ENCODE assay signal across 9 mouse cellular contexts in genomic region chr1:81287088-81287487, GRCm38 (mm10).
A peak's percentile ranks its signal among the peaks of the same experiment; 100 is the strongest.
DNase-seq lines count a peak whose midpoint lies in the region; ATAC-seq and TF ChIP-seq lines count a peak whose summit lies in the region.
"Had no signal": no experiment of that assay in that cellular context is flagged by ENCODE, and none has a peak within 500 bp of the region (broad histone marks: within the 10 kb centered on the region; RNA-seq: fewer than 3 reads in every experiment).

No protein-coding gene starts in this region.

- no peak overlapping the region for H3K9ac ChIP-seq in hindbrain, embryonic 14.5 days
- H3K9ac ChIP-seq in midbrain, embryonic 11.5 days (ENCODE audit: low read length) = no peak overlapping the region

- no peaks in the 10 kb centered on the region for H3K36me3 ChIP-seq in G1E (replicated peaks)
- no peaks in the 10 kb centered on the region for H3K36me3 ChIP-seq in hindbrain, embryonic 14.5 days (replicated peaks; ENCODE audit: control insufficient read depth, insufficient read depth)
- H3K36me3 ChIP-seq in midbrain, embryonic 11.5 days (ENCODE audit: control insufficient read depth, insufficient read depth, low read length) = no peaks in the 10 kb centered on the region

- H3K27me3 ChIP-seq in G1E (ENCODE audit: insufficient read depth, low read length) = no peaks in the 10 kb centered on the region
- no peaks in the 10 kb centered on the region for H3K27me3 ChIP-seq in hindbrain, embryonic 14.5 days (ENCODE audit: control insufficient read depth, insufficient read depth, low read length)
- no peaks in the 10 kb centered on the region for H3K27me3 ChIP-seq in midbrain, embryonic 11.5 days (ENCODE audit: control insufficient read depth, insufficient read depth, low read length)

- H3K4me2 ChIP-seq in hindbrain, embryonic 14.5 days (replicated peaks) = no peak overlapping the region
- no peak overlapping the region for H3K4me2 ChIP-seq in midbrain, embryonic 11.5 days

- H3K27ac ChIP-seq in hindbrain, embryonic 14.5 days = peak overlapping the region; percentile 40; the same call in 1 of the 2 replicates
- H3K27ac ChIP-seq in midbrain, embryonic 11.5 days (ENCODE audit: low read depth, low read length) = no peak overlapping the region
- H3K27ac ChIP-seq: macrophage had no signal

- DNase-seq in layer of hippocampus, adult 11-12 months (ENCODE audit: low spot score) = peak; percentile 5
- DNase-seq in layer of hippocampus, postnatal 25 days (ENCODE audit: extremely low spot score in 1 of 2, low spot score in 1 of 2) = no peak
- DNase-seq in G1E (ENCODE audit: low spot score) = no peak
- DNase-seq in cerebellum, postnatal 14 days = peak; percentile 42 to 59
- peak; percentile 83 for DNase-seq in hindbrain, embryonic 14.5 days (ENCODE audit: low spot score)
- peak; percentile 91 for DNase-seq in midbrain, embryonic 11.5 days (ENCODE audit: low spot score, missing footprints)
- DNase-seq in gastrocnemius, postnatal 10 days = no peak
- no peak for DNase-seq in ovary, postnatal 10 days (ENCODE audit: low spot score)

- no peak overlapping the region for H3K4me3 ChIP-seq in G1E (ENCODE audit: low read depth, low read length)
- H3K4me3 ChIP-seq in hindbrain, embryonic 14.5 days (replicated peaks; ENCODE audit: low read length) = no peak overlapping the region
- no peak overlapping the region for H3K4me3 ChIP-seq in midbrain, embryonic 11.5 days (ENCODE audit: low read depth, low read length)

- H3K4me1 ChIP-seq in G1E (ENCODE audit: insufficient read depth, low read depth, low read length) = no peaks in the 10 kb centered on the region
- no peaks in the 10 kb centered on the region for H3K4me1 ChIP-seq in hindbrain, embryonic 14.5 days (replicated peaks; ENCODE audit: control insufficient read depth, insufficient read depth, low read length)
- no peaks in the 10 kb centered on the region for H3K4me1 ChIP-seq in midbrain, embryonic 11.5 days (ENCODE audit: control insufficient read depth, insufficient read depth, low read length)

- no peak for TF ChIP-seq CTCF in G1E (IDR thresholded peaks at IDR 0.05; ENCODE audit: low read depth, low read length)

- no peaks in the 10 kb centered on the region for H3K9me3 ChIP-seq in G1E (replicated peaks)
- H3K9me3 ChIP-seq in hindbrain, embryonic 14.5 days (ENCODE audit: control insufficient read depth, low read length) = 0 out of 2 replicates have a peak, but pooled peaks cover 6% of the 10 kb centered on the region
- no peaks in the 10 kb centered on the region for H3K9me3 ChIP-seq in midbrain, embryonic 11.5 days (ENCODE audit: control insufficient read depth, low read length)

- peak; percentile 22; the same call in 1 of the 2 replicates for ATAC-seq in G1E (ENCODE audit: extremely low read depth, insufficient number of reproducible peaks, low FRiP score, poor library complexity, severe bottlenecking)
- peak; percentile 86 for ATAC-seq in hindbrain, embryonic 14.5 days (ENCODE audit: low FRiP score)
- peak; percentile 89 for ATAC-seq in midbrain, embryonic 11.5 days (ENCODE audit: low FRiP score)

Comparison
In these comparisons a context has a peak if more than half of its experiments do, and no peak if none do; other contexts are left out.
1. DNase-seq: peak in layer of hippocampus, adult 11-12 months (single experiment), cerebellum, postnatal 14 days (2 of 2), hindbrain, embryonic 14.5 days (single experiment) and midbrain, embryonic 11.5 days (single experiment); none in layer of hippocampus, postnatal 25 days (0 of 2), G1E (single experiment), gastrocnemius, postnatal 10 days (single experiment) and ovary, postnatal 10 days (single experiment).
2. ATAC-seq: peak in every context shown above with its lines; median percentile 89 in midbrain, embryonic 11.5 days; 86 in hindbrain, embryonic 14.5 days; 22 in G1E.